Mouse (Mus musculus) liver, postnatal 0 days (tissue): Measurements from ENCODE around the gene Ccdc88c.

Source experiments
- CTCF ChIP-seq: sonication (generic); IDR thresholded peaks from 2 replicates; pipeline ENCODE4 v1.5.1; 2016; ENCODE audit warnings: antibody characterized with exemption, low read depth
- EP300 ChIP-seq: IDR thresholded peaks from 2 replicates; pipeline ENCODE4 v1.6.1; 2016; ENCODE audit warnings: antibody characterized with exemption, low read depth, mild to moderate bottlenecking

GRCm38 (mm10) chr12:101010148-101010920 is 18.5 kb downstream of the Ccdc88c start:
- no peak for TF ChIP-seq EP300
- no peak for TF ChIP-seq CTCF
